Mouse (Mus musculus) urinary bladder, postnatal 25 days (tissue): ENCODE results near the gene Serpina5.

ENCODE experiments used
- DNase-seq: peaks from one replicate; pipeline ENCODE4 v3.0.0; 2022; ENCODE audit warnings: low spot score

The Serpina5 gene

DNA sequence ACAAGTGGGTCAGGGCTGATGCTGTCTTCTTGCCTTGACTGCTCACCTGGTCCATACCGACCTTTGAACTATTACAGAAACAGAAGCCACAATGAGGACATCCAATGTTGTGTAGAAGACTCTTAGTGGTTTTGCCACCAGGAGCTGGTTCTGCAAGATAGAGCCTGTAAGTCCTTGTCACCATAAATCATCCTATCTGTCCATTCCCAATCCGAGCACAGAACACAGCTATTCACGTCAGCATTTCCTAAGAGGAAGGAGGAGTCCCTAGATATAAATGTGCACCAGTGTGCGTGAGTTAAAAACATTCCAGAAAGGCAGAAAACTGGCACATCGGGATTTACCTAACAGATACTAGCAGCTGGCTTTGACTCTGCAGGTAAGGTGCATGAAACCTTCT, 26.8 kb downstream of the Serpina5 start, which contains the start of gene Serpina3b:
Gene Serpina3b (plus strand): TSS at position 301 of the 400 bp plus-strand sequence.
- DNase-seq = no peak

DNA sequence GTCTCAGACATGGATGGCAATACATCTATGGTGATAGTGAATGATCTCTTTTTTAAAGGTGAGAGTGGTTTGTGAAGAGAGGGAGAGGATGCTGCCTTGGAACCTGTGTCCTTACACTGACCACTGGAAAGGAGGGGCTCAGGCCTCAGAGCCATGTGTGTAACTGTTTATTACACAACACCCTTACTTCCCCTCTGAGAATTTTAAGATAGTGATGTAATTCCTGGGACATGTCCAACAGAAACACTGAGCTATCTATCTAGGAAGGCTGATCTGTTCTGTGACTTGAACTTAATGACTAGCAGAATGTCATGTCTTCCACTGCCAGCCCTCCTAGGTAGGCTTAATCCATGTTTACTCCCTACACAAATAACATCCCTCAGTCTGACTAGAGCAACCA, 30.1 kb downstream of the Serpina5 start:
- DNase-seq = no peak

DNA sequence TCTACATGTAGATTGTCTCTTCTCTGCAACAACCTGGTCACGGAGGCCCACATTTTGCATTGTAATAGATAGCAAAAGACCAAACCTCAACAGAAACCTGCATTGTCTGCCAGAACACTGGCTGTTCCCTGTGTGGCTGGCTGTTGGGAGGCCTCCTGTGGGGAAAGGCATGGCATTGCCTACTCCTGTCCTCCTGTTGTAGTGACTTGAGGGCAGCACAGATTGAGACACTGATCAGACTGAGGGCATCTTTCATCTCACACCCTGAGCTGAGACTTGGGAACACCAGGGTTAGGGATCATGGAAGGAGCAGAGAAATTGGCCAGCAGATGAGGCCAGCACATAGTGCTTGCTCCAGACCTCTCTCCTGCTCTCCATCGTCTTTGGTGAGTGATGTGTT, 37.3 kb downstream of the Serpina5 start:
- no peak for DNase-seq

DNA sequence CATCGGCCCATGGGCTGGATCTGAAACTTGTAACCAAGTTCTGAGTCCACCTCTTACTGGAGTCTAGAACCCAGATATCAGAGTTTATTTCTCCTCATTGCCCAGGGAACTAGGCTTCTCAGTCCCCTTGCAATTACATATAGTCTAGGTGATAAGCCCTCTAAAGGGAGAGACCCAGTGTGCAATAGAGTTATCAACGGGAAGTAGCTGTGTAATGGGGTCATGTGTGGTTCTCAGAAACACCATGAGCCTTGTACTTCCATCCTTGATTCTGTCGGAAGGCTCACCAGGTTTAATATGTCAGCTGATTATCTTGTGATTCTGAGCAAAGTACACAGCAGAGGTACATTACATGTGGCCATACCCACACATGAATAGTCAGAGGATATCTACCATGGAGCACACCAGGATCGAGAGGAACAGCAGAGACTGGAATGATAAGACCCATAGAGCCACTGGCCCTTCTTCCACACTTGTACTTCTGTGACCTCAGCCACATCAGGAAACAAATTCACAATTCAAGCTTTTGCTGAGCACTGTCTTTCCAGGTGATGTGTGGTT, 39.7 kb downstream of the Serpina5 start:
- DNase-seq = no peak

DNA sequence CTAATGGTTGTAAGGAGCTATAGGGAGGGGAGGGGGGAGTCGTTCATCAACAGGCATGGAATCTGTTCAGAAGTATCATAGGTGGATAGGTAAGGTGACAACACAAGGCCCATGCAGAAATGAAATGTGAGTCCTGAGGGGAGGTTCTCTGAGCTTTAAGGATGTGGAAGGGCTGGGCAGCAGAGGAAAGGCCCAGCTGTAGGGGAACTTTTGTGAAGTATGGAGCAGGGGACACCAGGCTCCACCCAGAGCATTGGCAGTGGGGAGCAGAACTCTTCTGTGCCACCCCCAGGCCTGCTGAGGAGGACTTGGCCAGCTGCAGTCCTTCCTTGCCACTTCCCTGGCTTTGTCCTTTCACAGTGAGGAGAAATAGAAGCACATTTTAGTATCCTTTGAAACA, 40.6 kb downstream of the Serpina5 start:
- DNase-seq = no peak

DNA sequence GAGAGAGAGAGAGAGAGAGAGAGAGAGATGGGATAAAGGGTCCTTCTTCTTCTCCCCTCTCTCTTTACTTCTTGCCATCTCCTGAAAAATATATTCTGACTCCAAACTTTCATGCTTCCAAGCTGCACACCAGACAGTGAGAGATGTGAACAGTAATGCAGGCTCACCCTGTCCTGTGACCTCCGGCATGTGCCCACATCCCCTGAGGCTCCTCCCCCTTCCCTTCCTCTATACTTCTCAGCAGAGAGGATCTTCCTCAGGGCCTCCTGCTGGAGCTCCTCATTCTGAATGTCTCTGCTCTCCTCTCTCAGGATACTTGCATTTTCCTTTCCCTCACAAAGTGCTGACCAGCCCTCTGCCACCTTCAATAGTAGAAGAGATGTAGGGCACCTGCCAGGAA, 41.5 kb downstream of the Serpina5 start:
- no peak for DNase-seq

DNA sequence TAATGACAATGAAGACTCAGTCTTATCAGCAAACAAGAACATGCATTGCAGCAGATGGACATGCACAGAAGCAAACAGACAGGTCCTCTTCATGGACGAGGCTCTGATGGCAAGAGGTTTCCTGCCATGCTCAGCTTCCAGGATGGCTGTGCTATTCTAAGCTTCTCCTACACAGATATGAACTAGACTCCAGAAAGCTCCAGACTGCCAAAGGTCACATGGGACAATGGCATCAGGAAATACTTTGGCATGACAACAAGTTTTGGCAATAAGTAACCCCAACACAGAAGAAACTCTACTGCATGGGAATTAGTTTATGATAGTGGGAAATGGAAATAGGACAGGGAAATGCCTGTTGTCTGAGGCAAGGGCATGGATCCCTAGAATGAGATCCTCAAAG, 42.4 kb downstream of the Serpina5 start:
- DNase-seq = no peak

DNA sequence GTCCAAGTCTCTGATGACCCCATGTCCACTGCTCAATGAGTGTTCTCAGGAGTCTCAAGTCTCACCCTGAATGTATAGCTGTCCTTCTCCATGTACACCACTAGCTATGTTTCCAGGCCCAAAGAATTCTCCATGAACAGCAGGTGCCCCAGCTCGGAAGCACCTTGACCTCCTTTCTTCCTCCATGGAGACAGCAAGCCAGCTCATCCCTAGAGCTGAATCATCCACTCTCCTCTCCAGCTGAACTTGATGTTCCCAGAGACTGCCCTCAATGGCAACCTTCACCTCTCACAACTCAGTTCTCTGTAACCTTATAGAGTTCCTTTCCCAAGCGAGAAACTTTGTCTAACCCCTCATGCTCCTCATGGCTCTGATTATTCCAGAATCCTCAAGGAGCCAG, 44.7 kb downstream of the Serpina5 start:
- no peak for DNase-seq

DNA sequence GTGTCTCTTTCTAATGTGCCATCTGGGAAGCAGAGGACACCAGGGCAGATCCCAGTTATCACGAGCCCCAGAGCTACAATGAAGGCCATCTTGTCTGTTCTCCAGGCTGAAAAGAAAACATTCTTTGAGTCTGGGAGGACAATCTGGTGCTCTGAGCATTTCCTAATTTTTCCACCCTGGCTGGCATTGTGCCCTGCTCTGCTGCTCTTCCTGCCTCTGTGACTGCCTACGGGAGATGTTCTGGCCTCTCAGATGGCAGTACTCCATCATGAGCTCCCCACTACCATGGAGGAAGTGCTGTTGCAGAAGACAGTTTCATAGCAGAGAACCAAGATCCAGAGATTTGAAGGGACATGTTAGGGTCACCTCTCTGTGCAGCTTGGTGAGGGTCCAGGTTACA, 51.1 kb downstream of the Serpina5 start:
- no peak for DNase-seq

DNA sequence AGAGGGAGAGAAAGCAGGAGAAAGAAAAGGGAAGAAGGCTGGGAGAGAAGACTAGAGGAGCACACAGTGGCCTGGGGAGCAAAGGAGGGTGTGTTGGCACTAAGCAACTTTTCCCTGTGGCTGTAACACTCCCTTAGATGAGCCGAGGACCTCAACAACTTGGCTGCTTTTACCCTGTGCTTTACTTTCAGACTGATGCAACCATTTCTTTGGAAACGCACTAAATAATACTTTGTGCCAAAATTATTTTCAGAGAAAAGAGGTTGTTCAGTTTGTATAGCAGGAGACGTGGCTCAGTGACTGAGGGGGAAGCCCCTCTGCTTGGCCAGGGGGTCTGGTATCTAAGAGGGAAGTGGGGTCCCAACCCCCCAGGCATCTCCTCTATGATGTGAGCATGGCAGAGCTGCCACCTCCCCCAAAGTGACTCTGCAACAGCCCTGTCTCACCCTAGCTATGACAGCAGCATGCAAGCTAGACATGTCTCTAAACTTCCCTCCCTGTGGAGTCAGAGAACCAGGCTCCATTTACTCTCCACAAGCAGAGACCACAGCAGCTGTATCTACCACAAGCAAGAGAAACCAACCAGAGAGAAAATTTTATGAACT, 52.2 kb downstream of the Serpina5 start:
- no peak for DNase-seq

DNA sequence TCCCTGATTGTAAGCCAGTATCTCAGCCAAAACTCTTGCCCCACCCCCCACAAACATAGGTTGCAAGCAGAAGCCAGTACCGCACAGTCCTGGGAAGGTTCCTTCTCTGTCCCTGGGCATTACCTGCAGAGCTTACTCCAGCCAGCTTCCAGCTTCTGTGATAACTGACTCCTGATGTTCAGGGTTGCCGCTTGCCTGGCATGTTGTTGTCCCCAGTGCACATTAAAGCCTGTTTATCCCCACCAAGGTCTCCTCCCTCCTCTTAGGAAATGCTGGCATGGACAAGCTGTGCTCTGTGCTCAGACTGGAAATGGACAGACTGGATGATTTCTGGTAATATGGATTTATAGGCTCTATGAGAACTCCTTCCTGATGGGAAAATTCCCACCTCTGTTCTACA, 52.7 kb downstream of the Serpina5 start, which contains the start of gene Serpina3c:
Gene Serpina3c (minus strand): TSS at position 215 of the 400 bp plus-strand sequence.
- DNase-seq = no peak
